Mouse (Mus musculus) ovary, adult 2 months (tissue): Measurements from ENCODE around the gene Vmn2r101. TPM values are rescaled to one million over a fixed set of nuclear protein-coding genes. Genes with fewer than 3 reads are reported as not detected.

Experiments
- polyA plus RNA-seq: library from polyadenylated mRNA; depleted of rRNA; stranded (reverse); fragments of >200 nt; gene quantifications from 2 replicates; pipeline ENCODE4 v1.2.3, GENCODE M21; 2012; rRNA removed

Vmn2r101 gene
- not detected in 2 replicates for polyA plus RNA-seq

DNA sequence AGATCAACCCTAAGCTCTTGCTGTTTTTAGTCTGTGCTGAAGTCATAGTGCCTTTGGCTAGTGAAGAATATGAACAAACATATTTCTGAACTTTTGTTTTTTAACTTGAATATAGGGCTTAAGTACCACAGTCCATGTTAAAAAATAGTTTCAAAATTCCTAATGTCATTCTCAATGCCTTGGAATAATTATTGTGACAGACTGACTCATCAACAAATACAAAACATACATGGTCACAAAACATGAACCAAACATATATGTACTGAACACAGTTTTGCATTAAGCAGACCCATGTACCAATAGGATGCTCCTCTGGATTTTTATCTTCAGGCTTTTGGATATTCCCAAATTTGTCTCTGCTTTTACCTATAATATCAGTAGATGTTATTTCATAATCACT, at the start of gene Vmn2r101:
Gene Vmn2r101, plus strand, starts transcription at position 301 of the 400 bp plus-strand sequence.

GRCm38 (mm10) chr17:19660028-19660427, 83.0 kb downstream of the Vmn2r101 start, which contains the start of gene Vmn2r102:
Gene Vmn2r102 (plus strand): TSS chr17:19660328.

Other genes starting within 250 kb of the Vmn2r101 start
- not detected in 2 replicates for gene Vmn2r99, start 215.3 kb upstream of the Vmn2r101 start, polyA plus RNA-seq
- not detected in 2 replicates for gene Vmn2r100, start 72.5 kb upstream of the Vmn2r101 start, polyA plus RNA-seq
- gene Vmn2r102, start 83.1 kb downstream of the Vmn2r101 start, polyA plus RNA-seq: not detected in 2 replicates
- gene Vmn2r103, start 196.1 kb downstream of the Vmn2r101 start, polyA plus RNA-seq: not detected in 2 replicates